Mouse (Mus musculus): Measurements from ENCODE around the gene Crybg1. TPM values are rescaled to one million over a fixed set of nuclear protein-coding genes. Genes with fewer than 3 reads are reported as not detected.

The Crybg1 gene
- 10 to 100 TPM; 32.2 to 50.1 TPM for polyA plus RNA-seq (2017; shearing (Covaris generic))

DNA sequence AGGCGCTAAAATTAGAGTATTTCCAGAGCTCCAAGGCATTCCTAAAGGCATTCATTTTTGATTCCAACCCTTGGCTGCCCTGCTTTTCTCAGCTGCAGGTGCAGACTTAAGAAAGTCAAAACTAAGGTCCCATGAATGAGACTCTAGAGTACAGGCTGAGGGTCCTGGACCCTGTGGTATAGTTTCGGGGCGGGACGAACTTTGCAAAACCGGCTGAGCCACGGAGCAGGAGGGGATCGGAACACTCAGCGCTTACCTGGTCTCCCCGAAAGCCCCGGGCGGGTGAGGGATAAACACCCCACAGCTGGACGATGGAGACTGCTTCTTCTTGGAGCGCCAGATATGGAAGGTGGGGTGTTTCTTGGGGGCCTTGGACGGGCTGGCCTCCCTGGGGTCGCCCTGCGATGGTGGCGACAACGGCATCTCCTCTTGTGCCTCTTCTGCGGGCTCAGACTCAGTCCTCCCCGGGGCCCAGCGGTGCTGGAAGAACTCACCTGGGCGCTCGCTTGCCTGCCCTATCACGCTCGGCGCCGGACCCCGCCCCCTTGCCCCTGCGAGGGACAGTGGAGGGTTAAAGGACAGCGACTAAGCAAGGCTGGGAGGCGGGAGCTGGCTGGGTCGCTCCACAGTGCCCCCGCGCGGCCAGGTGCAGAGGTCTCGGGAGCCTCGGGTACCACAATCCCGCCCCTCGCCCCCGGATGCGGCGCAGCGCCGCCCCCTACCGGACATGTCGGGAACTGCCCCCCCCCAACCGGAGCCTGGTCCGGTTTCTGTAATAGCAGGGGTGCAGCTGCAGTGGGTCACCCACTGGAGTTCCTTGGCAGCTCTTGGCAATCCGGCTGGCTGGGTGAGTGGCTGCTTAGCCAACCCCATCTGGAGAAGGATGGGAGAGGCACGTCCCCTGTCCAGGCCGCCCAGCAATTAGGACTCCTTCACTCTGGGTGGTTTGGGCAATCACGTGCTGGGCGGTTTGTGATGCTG, at the start of gene Crybg1:
Crybg1 (minus strand) TSS at position 517 of the 981 bp plus-strand sequence.

DNA sequence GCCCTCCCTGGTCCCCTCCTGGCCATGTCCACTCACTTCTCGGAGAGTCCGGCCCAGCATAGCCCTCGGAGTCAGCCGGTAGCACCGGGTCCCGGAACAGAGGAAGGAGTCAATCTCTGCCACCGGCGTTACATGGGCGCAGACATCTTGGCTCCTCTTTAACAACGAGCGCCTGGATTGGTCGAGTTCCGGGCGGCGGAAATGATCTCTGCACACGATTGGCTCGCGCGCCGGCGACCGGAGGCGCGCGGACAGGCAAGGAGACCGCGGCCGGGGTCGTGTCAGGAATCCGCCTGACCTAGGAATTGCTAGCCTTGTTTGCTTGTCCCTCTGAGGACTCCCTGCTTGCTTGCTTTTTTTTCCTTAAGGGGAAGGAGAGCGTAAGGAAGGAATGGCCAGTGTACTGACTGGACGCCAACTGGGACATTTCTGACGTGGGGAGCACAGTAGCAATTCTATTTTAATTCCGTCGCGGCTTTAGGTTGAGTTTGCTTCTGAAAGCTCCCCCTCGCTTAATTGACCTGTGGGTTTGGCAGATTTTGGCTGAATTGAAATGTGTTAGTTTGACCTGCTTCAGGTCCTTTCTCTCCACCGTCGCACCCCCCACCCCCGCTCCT, 247.0 kb downstream of the Crybg1 start, which contains the start of the genes Qrsl1 and Rtn4ip1:
Qrsl1 (minus strand) TSS at position 168 of the 617 bp plus-strand sequence.
Rtn4ip1 (plus strand) TSS at position 230 of the 617 bp plus-strand sequence.

Other genes starting within 250 kb of the Crybg1 start
- 10 to 100 TPM; 13.2 to 20.4 TPM for gene Qrsl1, start 247.1 kb downstream of the Crybg1 start, polyA plus RNA-seq (2017; shearing (Covaris generic))
- 10 to 100 TPM; 12.6 to 13.1 TPM for gene Rtn4ip1, start 247.0 kb downstream of the Crybg1 start, polyA plus RNA-seq (2017; shearing (Covaris generic))
- 10 to 100 TPM; 53.0 to 54.6 TPM for gene Atg5, start 119.5 kb upstream of the Crybg1 start, polyA plus RNA-seq (2017; shearing (Covaris generic))

All from inflammation-experienced regulatory T-cells (primary cell).